Mouse (Mus musculus): ENCODE results near the gene Pam. TPM values are rescaled to one million over a fixed set of nuclear protein-coding genes. Genes with fewer than 3 reads are reported as not detected.

Gene Pam
- polyA plus RNA-seq, 1 experiment from 2014 or later, result 76.4 TPM

DNA sequence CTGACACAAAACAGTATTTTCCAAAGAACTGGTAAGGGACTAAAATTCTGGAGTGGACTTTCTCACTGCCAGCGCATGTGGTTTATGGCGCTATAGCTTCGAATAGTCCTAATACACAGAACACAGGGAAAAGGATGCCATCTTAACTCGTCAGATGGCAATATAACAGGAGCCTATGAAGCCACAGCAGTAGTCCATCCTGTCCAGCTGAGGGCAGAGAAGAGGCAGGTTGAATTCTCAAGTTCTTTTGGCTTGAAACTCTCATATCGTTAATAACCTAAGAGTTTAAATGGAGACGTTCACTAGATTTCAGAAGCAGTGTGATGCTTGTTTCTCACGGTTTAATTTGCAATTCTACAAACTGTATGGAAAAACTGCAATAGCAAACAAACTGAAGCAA, 211.9 kb downstream of the Pam start:
- Histone ChIP-seq H3K9ac (ENCODE audit: low read length) (no peak overlapping the region), H3K36me3 (ENCODE audit: control insufficient read depth, insufficient read depth, low read length) (no peaks in the 10 kb centered on the region), H3K4me3 (ENCODE audit: low read depth, low read length) (no peak overlapping the region), H3K27ac (replicated peaks) (no peak overlapping the region), H3K27me3 (ENCODE audit: control insufficient read depth, insufficient read depth, low read length) (no peaks in the 10 kb centered on the region), H3K9me3 (ENCODE audit: control insufficient read depth, low read length) (no peaks in the 10 kb centered on the region), H3K4me1 (replicated peaks; ENCODE audit: control insufficient read depth, insufficient read depth) (no peaks in the 10 kb centered on the region), H3K4me2 (replicated peaks; ENCODE audit: low read depth) (no peak overlapping the region)
- DNase-seq (ENCODE audit: low spot score) (no peak), ATAC-seq (ENCODE audit: low FRiP score, low TSS enrichment) (no peak)
- WGBS, result 79% methylated on average over 7 of the region's 7 CpGs
- TF ChIP-seq EP300 (optimal IDR thresholded peaks at IDR 0.05), result no peak
- TF ChIP-seq CTCF (IDR thresholded peaks at IDR 0.05; ENCODE audit: low read depth), result peak; percentile 57

DNA sequence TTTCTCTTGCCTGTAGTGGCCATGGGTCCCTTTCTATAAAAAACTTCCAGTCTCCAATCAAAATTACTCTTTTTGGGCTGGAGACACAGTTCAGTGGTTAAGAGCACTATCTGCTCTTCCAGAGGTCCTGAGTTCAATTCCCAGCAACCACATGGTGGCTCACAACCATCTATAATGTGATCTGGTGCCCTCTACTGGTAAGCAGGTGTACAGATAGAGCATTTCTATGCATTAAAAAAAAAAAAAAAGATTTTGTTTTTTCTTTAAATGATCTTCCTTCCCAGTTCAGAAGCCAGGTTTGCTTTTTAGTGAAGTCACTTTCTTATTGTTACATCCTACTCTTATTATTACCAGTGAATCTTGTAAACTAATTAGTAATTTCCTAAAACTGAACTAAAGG, 218.4 kb downstream of the Pam start:
- H3K27ac ChIP-seq (replicated peaks), result no peak overlapping the region
- no peak for ATAC-seq (ENCODE audit: low FRiP score, low TSS enrichment)
- H3K4me2 ChIP-seq (replicated peaks; ENCODE audit: low read depth), result no peak overlapping the region
- no peak for DNase-seq (ENCODE audit: low spot score)
- H3K9ac ChIP-seq (ENCODE audit: low read length), result no peak overlapping the region
- H3K9me3 ChIP-seq (ENCODE audit: control insufficient read depth, low read length), result no peaks in the 10 kb centered on the region
- no peaks in the 10 kb centered on the region for H3K27me3 ChIP-seq (ENCODE audit: control insufficient read depth, insufficient read depth, low read length)
- no peak for TF ChIP-seq EP300 (optimal IDR thresholded peaks at IDR 0.05)
- peak; percentile 26; the same call in 1 of the 2 replicates for TF ChIP-seq CTCF (IDR thresholded peaks at IDR 0.05; ENCODE audit: low read depth)
- no peaks in the 10 kb centered on the region for H3K4me1 ChIP-seq (replicated peaks; ENCODE audit: control insufficient read depth, insufficient read depth)
- no peak overlapping the region for H3K4me3 ChIP-seq (ENCODE audit: low read depth, low read length)
- no peaks in the 10 kb centered on the region for H3K36me3 ChIP-seq (ENCODE audit: control insufficient read depth, insufficient read depth, low read length)

DNA sequence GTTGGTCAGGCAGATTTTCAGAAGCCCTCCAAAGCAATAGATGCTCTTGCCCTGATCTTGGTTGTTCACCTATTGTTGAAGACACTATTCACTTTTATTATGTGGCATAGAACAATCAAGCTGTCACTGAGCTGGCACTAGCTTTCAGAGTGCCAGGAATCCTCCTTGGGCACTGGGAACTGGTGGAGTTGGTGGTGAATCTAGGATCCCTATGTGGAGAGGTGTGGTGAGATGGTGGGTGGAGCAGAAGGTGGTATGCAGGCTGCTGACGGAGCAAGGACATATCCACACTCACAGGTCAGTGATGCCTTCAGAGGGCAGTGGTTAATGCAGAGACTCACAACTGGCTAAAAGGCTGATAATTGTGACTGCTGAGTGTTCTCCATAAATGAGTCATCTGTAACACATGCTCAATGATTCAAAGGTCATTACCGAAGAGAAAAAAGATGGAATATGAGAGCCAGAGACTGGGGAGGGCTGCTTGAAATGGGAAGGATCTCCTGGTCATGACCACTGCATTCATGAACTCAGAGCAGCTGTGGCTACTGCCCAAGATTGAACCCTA, 221.9 kb downstream of the Pam start:
- no peak for TF ChIP-seq CTCF (IDR thresholded peaks at IDR 0.05; ENCODE audit: low read depth)
- TF ChIP-seq EP300 (optimal IDR thresholded peaks at IDR 0.05), result no peak
- Histone ChIP-seq H3K27me3 (ENCODE audit: control insufficient read depth, insufficient read depth, low read length) (no peaks in the 10 kb centered on the region), H3K4me3 (ENCODE audit: low read depth, low read length) (no peak overlapping the region), H3K27ac (replicated peaks) (no peak overlapping the region), H3K36me3 (ENCODE audit: control insufficient read depth, insufficient read depth, low read length) (no peaks in the 10 kb centered on the region), H3K9ac (ENCODE audit: low read length) (no peak overlapping the region), H3K9me3 (ENCODE audit: control insufficient read depth, low read length) (no peaks in the 10 kb centered on the region), H3K4me1 (replicated peaks; ENCODE audit: control insufficient read depth, insufficient read depth) (no peaks in the 10 kb centered on the region), H3K4me2 (replicated peaks; ENCODE audit: low read depth) (no peak overlapping the region)
- DNase-seq (ENCODE audit: low spot score), result no peak
- ATAC-seq (ENCODE audit: low FRiP score, low TSS enrichment), result no peak
- 82% methylated on average over 2 of the region's 2 CpGs for WGBS

DNA sequence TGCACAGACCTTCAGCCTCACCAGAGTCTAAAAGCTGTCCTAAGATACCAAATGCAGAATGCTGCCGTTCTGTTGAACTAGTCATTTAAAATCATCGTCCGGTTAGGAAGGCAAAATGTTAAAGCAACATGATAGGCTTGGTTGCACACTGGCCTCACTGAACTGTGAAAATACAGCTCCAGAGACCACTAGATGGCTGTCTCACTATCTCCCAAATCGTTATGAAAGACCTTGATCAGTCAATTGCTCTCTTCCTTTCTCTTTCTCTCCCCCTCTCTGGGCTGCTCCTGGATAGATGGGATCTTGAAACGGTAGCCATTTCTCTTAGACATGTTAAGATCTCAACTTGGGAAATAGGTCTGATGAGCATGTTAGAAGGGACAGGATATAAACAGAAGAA, 223.0 kb downstream of the Pam start:
- Histone ChIP-seq H3K27me3 (ENCODE audit: control insufficient read depth, insufficient read depth, low read length) (no peaks in the 10 kb centered on the region), H3K9me3 (ENCODE audit: control insufficient read depth, low read length) (no peaks in the 10 kb centered on the region), H3K36me3 (ENCODE audit: control insufficient read depth, insufficient read depth, low read length) (no peaks in the 10 kb centered on the region), H3K4me3 (ENCODE audit: low read depth, low read length) (no peak overlapping the region), H3K4me2 (replicated peaks; ENCODE audit: low read depth) (no peak overlapping the region), H3K4me1 (replicated peaks; ENCODE audit: control insufficient read depth, insufficient read depth) (no peaks in the 10 kb centered on the region), H3K27ac (replicated peaks) (no peak overlapping the region), H3K9ac (ENCODE audit: low read length) (no peak overlapping the region)
- TF ChIP-seq EP300 (optimal IDR thresholded peaks at IDR 0.05), result no peak
- peak; percentile 45; the same call in 1 of the 2 replicates for TF ChIP-seq CTCF (IDR thresholded peaks at IDR 0.05; ENCODE audit: low read depth)
- DNase-seq (ENCODE audit: low spot score) (no peak), ATAC-seq (ENCODE audit: low FRiP score, low TSS enrichment) (no peak)
- 36% methylated on average over 5 of the region's 5 CpGs for WGBS

DNA sequence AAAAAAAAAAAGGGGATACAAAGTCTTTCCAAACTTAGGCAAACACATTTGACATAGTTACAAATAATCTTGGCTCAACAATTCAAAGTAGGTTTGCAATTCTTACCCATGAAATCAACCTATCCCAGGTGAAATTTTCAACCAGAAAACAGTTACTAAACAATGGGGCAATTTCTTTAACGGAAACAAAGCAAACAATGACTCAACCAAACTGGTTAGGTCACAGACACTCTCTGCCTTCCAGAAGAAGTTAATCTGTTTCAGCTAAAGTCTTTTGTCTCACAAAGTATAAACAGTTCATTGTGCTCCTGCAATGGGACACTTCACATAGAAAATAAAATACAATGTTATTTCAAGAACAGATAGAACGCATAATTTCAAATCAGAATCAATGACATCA, 223.4 kb downstream of the Pam start:
- H3K36me3 ChIP-seq (ENCODE audit: control insufficient read depth, insufficient read depth, low read length), result no peaks in the 10 kb centered on the region
- no peaks in the 10 kb centered on the region for H3K4me1 ChIP-seq (replicated peaks; ENCODE audit: control insufficient read depth, insufficient read depth)
- DNase-seq (ENCODE audit: low spot score) (no peak), ATAC-seq (ENCODE audit: low FRiP score, low TSS enrichment) (no peak)
- no peaks in the 10 kb centered on the region for H3K27me3 ChIP-seq (ENCODE audit: control insufficient read depth, insufficient read depth, low read length)
- H3K9ac ChIP-seq (ENCODE audit: low read length), result no peak overlapping the region
- no peak for TF ChIP-seq EP300 (optimal IDR thresholded peaks at IDR 0.05)
- no peak for TF ChIP-seq CTCF (IDR thresholded peaks at IDR 0.05; ENCODE audit: low read depth)
- no peak overlapping the region for H3K4me2 ChIP-seq (replicated peaks; ENCODE audit: low read depth)
- no peak overlapping the region for H3K27ac ChIP-seq (replicated peaks)
- no peak overlapping the region for H3K4me3 ChIP-seq (ENCODE audit: low read depth, low read length)
- no peaks in the 10 kb centered on the region for H3K9me3 ChIP-seq (ENCODE audit: control insufficient read depth, low read length)
- WGBS, result 61% methylated on average over 2 of the region's 2 CpGs

DNA sequence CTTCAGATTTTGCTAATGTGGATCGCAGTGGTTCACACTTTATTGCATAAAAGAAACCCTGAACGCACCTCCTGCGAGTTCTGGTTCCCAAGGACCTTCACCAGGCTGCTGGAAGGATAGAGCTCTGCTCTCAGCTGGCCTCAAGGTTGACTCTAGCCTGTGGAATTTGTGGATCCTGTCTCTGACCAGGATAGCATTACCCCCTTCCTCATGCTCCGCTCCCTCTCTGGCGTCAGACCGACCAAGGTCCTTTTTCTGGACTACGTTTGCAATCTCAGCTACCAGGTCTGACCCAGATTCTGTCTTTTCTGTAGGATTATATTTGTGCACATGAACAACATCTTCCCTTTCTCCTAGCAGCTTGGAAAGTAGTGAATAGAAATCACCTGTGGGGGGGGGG, 231.3 kb downstream of the Pam start:
- ATAC-seq (ENCODE audit: low FRiP score, low TSS enrichment) (no peak), DNase-seq (ENCODE audit: low spot score) (no peak)
- no peaks in the 10 kb centered on the region for H3K4me1 ChIP-seq (replicated peaks; ENCODE audit: control insufficient read depth, insufficient read depth)
- TF ChIP-seq CTCF (IDR thresholded peaks at IDR 0.05; ENCODE audit: low read depth), result no peak
- TF ChIP-seq EP300 (optimal IDR thresholded peaks at IDR 0.05), result no peak
- H3K4me3 ChIP-seq (ENCODE audit: low read depth, low read length), result no peak overlapping the region
- no peak overlapping the region for H3K4me2 ChIP-seq (replicated peaks; ENCODE audit: low read depth)
- no peaks in the 10 kb centered on the region for H3K27me3 ChIP-seq (ENCODE audit: control insufficient read depth, insufficient read depth, low read length)
- no peaks in the 10 kb centered on the region; the same call in 1 of the 2 replicates for H3K36me3 ChIP-seq (ENCODE audit: control insufficient read depth, insufficient read depth, low read length)
- 92% methylated on average over 7 of the region's 7 CpGs for WGBS
- no peak overlapping the region for H3K27ac ChIP-seq (replicated peaks)
- no peak overlapping the region for H3K9ac ChIP-seq (ENCODE audit: low read length)
- H3K9me3 ChIP-seq (ENCODE audit: control insufficient read depth, low read length), result no peaks in the 10 kb centered on the region

Data from stomach, postnatal 0 days (tissue).